Mouse (Mus musculus) brain, embryonic 14.5 days (tissue): ENCODE data around the gene Rad51d.

ENCODE experiments used
- CTCF ChIP-seq: fragments of 200-500 bp; IDR thresholded peaks from 2 replicates; pipeline ENCODE4 v1.5.1; 2012; ENCODE audit warnings: inconsistent platforms, mild to moderate bottlenecking, moderate library complexity, borderline replicate concordance; ENCODE audit not compliant: insufficient read depth, insufficient read length; ENCODE audit errors: extremely low read depth
- POLR2A ChIP-seq: fragments of 200-500 bp; IDR thresholded peaks from 2 replicates; pipeline ENCODE4 v1.6.1; 2012; ENCODE audit warnings: mild to moderate bottlenecking, inconsistent platforms, borderline replicate concordance; ENCODE audit not compliant: poor library complexity, insufficient read depth, insufficient read length, severe bottlenecking; ENCODE audit errors: extremely low read depth

DNA sequence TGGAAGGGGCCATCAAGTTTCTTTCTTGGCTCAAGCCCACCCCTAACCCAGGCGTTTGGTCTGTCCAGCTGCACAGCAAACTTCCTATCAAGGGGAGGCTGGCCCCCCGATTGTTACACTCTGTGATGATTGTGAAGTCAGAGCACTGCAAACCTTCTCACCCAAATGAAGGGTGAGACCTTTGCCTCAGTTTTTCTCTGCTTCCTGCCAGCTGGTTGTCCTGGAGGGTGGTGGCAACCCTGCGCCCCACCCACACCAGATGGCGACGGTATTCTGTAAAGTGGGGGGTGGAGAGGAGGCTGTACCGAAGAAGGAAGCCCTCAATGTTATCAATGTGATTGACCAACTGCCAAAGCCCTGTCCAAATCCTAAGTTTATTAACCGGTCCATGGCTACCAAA, 1.5 kb upstream of the Rad51d start, which contains the start of gene Fndc8:
- TF ChIP-seq POLR2A (no peak), CTCF (no peak)
